Mouse (Mus musculus) mature B cell (primary cell): ENCODE results near the gene Gcg.

Source experiments
- in situ Hi-C: fragments of 300-500 bp; cut with MboI; formaldehyde crosslinking; loops from 2 replicates; pipeline ENCODE4 v1.14.3; 2019

Gene Gcg

DNA sequence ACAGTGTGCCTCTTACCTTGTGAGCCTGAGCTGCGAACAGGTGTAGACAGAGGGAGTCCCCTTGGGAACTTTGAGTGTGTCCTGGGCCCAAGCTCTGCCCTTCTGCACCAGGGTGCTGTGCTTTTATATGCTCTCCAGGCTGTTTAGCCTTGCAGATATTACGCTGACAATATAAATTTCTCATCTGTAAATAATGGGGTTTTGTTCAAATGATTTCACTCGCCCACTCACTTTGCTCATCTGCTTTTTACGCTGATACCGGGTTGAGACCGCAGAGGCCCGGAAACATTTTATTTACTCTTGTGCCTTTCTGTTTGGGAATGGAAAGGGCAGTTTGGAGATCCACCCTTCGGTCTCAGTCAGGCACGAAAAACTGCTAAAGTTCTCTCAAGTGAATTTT is at the start of gene Gcg:
TSS of gene Gcg (minus strand) at position 101 of the 400 bp plus-strand sequence.
- in situ Hi-C loops: no loop called here

DNA sequence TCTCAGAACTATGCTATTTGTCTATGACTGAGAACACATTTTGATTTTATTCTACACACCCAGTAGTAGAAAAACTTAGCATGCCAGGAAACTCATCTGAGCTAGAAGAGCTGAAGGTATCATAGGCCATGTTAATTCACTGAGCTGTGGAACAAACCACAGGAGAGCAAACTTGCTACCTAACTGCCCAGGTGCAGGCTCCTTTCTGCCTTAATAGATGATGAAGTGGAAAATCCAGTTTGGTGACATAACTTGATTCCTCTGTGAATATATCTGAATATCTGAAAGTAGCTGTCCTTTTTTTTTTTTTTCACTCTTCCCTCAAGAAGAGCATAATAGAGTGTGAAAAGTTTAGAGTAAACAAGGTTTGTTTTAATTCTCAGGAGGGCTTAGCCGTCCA is 47.6 kb upstream of the Gcg start:
- in situ Hi-C loops: no loop called here

DNA sequence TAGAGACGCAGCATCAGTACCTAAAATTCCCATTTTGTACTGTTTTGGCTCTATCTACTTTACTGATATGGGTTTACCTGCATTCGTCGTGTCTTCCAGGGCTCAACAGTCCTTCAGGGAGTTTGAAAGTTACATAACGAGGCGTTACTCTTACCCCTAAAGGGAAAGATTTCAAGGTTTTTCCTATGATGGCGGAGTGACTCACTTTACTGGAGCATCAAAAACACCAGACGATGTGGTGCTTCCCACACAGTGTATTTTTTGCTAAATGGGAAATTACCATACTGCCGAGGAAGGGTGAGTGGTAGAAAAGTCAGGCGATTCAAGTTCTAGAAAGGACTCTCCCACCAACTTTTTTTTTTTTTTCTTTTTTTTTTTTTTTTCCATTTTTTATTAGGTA is 42.9 kb upstream of the Gcg start:
- in situ Hi-C loops: no loop called here

DNA sequence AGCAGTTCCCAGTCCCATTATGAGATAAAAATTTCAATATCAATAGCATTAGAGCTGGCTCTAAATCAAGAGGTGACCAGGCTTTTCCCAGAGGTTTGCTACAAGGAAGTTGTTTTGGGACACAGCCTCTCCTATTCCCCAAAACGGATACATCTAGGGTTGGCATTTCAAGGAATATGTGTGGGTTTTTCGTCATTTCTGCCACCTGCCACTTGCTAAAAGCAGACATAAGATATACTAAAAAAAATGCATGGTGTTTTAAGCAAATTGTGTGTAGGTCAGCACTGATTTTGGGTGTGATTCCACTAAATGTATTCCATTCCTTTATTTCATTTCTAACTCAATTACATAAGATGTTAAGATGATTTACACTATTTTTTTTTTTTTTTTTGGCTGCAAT is 34.3 kb upstream of the Gcg start:
- in situ Hi-C loops: no loop called here

DNA sequence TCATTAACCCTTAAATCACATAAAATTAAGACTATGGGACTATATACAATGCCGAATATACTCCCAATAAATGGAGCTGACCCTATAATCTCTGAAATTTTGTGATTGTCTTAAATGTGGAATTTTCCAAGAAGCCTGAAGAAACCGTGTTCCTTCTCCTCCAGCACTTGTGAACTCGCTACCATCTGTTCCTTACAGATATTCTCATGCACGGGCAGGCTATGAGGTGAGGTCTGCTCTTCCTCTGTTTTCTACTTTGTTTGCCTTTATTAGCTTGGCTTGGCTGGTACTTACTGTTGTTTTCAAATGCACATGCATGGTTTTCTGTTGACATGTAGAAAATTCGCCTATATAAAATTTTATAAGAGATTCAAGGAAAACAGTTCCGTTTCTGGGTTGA is 31.0 kb upstream of the Gcg start:
- in situ Hi-C loops: no loop called here

DNA sequence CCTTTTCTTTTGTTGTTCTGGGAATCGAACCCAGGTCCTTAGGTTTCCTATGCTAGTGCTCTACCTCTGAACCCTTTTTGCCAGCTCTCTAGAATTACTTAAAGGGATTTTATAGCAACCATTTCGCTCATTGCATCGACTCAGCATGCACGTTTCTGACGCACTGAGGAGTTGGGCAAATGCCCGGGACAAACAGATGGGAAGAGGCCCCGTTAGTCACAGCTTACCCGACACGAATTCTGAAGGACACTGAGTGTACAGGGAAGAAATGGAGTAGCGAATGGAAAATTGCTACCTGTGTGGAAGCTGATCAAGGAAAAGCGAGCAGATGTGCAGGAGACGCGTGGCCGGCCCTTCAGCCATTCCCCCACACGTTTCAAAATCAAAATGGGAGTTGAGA is 30.0 kb upstream of the Gcg start:
- in situ Hi-C loops: no loop called here

DNA sequence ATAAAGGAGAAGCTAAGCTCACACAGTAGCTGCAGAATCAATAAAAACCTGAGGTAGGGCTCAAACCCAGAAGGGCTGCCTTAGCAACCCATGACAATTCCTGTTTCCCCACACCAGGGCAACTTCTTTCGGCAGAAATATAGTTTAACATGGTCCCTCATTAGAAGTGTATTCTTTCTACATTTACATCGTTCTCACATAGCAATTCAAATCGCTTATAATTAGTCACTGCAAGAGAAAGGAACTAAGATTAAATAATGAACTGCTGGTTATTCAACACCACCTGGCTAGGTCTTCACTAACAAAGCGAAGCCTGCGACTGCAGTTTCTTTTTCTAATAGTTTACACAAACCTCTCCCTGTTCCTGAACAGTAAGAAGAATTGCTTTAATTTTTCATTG is 23.7 kb upstream of the Gcg start:
- in situ Hi-C loops: no loop called here

DNA sequence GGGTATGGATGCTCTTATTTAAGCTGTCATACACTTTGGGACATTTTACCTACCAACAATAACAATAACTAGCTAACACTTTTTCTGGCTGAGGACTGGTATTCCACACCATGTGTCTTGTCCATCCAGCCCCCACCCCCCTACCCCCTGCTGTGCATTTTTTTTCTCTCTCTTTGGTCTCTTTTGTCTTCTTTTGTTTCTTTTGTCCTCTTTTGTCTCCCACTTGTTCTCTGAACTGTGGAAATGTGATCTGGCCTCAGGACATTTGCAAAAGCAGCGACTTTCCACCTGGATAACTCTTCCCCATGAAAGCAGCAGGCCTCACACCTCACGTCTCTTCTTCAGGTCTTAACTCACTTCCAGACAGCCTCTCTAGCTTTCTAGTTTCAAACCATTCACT is 23.0 kb upstream of the Gcg start:
- in situ Hi-C loops: no loop called here

DNA sequence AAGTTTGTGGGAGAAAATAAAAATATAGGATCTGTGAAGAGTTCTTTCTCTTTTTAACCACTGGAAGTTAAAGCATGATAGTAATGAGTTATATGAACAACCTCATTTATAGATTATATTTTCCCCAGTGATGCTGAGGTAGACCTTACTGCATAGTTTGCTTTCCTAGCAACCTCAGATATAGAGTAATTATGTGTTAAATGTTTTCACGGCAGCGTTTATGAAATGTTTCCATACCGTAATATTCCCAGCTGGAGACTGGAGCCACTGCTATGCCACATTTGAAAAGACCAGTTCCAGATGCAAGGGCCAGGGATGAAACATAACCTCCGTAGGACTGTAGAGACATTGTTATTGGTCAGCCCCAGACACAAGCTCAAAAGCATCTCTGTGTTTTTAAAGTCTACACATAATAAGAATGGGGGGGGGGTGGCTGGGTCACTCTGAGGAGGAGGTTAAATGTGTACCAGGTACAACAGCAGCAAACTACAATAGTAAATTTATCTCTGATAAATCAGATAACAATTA is 20.9 kb upstream of the Gcg start:
- in situ Hi-C loops: no loop called here

DNA sequence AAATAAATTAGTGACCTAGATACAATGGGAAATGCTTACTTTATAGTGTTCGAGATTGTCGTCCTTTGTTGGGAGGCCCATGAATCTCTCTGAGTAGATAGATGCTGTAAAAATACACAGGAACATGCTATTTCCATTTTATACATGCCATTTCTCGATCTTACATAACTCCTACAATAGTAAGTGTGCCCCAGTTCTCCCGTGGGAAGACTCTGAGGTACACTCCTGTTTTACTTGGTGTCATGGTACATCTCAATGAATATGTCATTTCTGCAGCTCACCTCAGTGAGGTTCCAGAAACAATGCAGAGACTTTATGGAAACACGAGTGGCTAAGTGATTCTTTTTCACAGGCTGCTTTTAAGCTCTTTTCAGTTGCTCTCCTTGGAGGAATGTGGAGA is 19.9 kb upstream of the Gcg start:
- in situ Hi-C loops: no loop called here

DNA sequence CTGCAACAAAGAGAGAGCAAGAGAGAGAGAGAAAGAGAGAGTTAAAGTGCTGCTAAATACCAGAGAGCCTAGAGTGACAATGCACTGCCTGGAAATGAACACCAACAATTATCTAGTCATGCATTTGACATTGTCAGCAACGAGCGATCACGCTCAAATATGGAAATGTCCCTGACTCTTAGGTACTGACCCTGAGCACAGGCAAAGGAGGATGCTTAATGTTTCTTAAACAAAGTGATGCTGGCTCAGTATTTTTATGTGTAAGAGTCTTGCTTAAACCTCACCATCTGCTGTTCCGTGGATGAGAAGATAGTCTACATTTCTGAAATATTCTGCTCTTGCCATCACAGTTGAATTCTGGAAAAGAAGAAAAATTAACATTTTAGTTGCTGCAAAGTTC is 19.1 kb upstream of the Gcg start:
- in situ Hi-C loops: no loop called here

DNA sequence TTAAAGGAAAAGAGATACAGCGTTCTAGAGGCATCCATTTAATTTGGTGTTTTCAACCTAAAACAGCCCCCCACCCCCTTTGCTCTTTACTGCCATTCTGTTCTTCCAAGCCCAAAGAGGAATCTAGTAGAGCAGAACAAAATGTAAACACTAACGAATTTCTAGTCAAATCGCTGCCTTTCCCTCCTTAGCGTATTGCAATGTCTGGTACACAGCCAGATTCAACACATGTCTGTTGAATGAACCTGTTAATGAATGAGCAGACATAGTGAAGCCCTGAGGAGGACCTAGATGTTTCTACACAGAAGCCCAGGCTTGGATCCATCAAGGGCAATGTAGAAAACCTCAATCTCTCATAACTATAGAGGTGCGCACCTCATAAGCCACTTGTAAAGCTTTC is 15.4 kb upstream of the Gcg start:
- in situ Hi-C loops: no loop called here

DNA sequence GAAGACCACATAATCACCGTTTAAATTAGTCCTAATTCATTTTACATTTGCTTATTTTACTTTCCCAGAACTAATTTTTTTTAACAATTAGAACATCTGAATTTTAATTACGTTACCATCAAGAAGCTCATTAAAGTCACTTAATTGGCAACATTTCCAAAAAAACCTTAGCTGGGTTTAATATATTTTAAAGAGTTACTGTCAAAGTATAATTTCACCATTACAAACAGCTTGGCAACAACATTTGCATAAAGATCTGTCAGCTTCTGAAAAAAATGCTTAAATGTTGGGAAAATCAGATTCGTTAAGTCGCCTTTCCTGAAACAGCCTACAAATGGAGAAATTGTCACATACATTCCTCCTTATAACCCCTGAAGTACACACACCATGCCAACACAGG is 14.6 kb upstream of the Gcg start:
- in situ Hi-C loops: no loop called here

DNA sequence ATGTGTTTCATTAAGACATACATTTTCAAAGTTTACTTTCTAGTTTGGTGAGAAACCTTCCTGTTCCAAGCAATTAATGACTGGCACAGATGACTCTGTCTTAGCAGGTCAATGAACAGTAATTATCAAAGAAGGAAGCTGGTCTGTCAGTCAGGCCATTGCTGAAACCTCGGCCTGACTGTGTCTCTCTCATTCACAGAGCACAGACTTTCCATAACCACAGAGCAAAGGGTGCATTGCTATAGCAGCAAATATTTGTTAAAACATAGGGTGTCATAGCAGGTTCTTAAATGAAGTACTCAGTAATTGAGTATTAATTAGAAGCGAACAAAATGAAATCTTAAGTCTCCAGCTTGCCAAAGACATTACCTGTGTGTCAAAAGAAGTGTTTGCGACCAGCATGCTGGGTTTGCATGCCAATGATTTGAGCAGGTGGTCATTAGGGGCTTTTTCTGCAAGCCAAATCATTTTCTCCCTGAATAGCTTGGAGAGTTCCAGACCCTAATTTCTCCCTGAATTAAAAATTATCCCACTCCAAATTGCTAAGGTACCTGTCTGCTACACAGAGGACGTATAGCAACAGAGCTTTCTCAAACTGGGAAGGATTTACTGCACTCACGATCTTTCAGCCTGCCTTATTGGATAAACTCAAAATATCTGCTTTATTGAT is 14.0 kb upstream of the Gcg start:
- in situ Hi-C loops: no loop called here

DNA sequence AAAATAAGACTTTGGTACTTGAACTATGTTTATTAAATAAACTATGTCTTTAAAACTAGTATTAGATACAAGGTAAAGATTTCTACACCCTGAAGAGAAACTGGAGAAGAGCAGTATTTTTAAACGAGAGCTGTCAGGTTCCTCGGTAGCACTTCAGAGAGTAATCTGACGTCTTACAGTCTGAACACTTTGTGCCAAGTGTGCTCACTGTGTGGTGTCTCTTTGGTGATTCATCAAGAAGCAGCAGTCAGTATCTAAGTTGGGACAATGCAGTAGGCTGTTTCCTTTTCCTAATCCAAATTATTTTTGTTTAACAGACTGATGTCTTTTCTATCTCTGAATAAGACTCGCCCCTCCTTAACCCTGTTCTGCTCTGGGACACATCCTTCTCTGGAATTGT is 12.0 kb upstream of the Gcg start:
- in situ Hi-C loops: no loop called here

DNA sequence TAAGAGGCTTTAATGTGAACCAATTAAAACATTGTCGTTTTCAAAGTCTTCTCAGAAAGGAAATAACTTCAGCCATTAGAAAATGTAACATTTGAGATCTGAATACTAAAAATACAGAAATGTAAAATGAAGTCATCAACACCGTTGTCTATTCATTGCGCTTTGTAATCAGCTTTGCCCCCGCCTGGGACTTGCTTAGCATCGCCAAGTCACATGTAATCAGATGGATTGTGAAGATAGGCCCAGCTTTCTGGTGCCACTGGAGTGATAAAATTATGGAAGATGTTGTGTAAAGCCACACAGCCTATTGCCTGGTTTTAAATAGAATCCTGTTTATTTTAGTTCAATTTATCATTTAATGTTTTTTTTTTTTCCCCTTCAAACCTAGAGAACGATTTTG is 6.4 kb upstream of the Gcg start:
- in situ Hi-C loops: no loop called here

DNA sequence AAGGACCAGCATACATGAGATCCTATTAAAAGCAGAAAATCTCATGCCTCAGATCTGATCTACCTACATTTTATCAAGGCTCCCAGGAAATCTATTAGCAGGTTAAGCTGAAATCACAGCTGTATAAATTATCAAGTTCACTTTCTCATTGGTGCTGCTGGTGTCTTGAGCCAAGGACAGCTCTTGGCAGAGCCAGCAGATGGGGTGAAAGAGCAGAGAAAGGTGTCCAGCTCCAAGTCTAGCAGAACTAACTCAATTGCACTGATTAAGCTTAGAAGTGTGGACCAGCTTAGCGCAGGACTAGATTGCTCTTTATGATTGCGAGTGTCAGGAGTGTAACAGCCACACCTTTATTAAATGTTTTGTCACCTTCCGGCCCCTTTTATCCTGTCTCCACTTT is 1.5 kb upstream of the Gcg start:
- in situ Hi-C loops: no loop called here

DNA sequence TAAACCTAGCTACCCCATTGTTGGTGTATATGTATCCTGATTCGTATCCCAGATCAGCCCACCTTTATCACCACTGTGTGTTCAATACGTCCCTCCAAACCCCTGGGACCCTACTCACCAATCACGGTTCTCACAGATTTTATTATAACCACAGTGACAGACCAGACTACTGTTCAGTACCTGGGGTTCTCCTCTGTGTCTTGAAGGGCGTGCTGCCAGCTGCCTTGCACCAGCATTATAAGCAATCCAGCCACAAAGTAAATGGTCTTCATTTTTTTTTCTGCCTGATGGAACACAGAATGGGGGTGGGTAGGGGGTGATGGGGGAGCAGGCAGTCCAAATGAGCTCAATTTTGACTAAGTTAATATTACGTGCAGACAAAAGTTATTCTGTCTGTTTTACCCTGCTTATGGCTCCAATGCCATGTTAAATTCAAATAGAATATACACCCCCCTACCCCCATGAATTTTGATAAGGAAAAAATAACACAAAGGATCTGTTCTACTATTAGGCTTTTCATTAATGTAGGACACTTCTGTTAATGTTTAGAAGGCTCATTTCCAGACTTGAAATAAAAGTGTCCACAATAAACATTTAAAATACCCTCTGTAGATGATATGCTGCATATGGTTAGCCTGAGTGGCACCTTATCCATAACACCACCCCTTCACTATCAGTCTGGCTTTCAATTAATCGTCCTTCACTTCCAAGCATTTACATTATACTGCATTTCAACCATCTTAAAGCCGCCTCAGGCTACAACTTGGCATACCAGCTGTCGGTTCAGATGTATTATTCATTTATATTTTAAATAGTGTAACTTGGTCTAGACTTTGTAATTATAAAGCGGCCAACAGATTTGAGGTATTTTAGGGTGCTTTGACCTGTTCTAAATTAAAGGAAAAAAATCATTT is 2.9 kb downstream of the Gcg start:
- in situ Hi-C loops: no loop called here

DNA sequence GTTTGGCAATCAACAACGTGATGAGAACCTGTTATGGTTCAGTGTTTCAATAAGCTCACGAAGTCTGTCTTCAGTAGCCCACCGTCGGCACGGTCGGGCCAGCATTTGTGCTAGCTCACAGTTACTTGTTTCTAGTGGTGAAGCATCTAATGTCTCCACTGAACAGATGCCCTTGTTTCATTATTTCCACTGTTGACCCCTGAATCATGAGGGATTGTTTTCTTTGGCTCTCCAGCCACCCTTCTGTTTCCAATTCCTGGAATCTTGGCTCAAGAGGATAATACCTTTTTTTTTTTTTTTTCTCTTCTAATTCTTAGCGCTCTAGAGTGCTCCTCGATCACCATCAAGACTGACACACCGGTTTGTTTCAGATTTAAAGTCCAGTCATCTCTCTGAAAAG is 13.9 kb downstream of the Gcg start:
- in situ Hi-C loops: loop anchor here (25.0 kb wide), 1 partner anchor 657 kb away; the partner anchor contains the start of gene Tbr1

DNA sequence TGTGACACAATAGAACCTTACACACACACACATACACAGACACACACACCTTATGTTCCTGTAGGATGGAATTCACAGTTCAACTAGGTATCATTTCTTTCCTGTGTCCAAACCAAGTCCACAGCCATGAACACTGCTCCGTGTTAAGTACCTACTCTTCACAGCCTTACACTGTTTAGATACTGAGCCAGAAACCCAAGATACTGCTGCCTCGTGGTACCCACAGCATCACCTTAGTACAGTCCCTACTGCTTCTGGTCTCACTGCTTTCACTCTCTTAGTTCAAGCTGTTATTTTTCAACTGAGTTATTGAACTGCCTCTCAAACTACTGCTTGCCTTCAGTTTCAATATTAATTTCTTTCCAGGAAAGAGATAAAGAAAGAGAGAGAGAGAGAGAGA is 20.2 kb downstream of the Gcg start:
- in situ Hi-C loops: loop anchor here (25.0 kb wide), 1 partner anchor 651 kb away; the partner anchor contains the start of gene Tbr1

DNA sequence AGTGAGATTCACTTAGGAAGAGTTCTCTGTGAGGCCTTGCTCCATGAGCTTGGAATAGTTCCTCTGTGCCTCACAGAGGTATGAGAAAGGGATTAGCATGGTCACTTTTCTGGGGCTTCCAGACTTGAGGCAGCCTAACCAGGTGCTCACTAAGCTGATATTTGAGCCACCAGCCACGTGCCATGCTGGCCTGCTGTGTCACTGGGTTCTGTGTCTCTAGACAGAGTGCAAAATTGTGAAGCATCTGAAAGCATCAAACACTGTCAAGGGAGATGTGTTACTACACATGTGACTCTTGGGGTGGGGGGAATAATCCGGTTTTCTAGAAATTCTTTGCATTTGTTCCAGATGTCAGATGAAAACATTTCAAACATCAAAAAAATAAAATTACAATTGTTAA is 21.3 kb downstream of the Gcg start:
- in situ Hi-C loops: loop anchor here (25.0 kb wide), 1 partner anchor 650 kb away; the partner anchor contains the start of gene Tbr1

DNA sequence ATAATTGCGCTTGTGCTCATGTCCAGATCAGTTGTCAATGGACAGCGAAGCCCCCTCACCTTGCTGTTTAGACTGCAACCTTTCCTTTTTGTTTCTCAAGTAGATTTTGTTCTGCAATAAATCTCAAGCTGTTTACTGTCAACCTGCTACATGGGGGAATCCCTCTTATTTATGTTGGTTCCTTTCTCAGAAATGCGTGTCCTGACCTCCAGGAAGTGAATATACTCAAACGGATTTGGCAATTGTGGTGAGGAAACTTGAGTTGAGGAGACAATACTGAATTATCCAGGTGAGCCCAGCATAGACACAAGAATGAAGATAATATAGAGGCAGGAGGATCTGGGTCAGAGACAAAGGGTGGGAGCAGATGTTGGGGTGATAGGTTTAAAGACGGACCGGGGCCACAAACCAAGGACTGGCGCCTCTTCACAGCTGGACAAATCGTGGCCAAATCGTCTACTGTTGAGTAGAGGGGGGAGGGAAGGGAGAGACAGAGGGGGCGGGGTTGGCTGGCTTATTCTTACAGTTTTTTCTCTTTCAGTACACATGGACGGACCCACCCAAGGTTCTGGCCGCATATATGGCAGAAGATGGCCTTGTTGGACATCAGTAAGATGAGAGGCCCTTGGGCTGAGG is 22.5 kb downstream of the Gcg start:
- in situ Hi-C loops: loop anchor here (25.0 kb wide), 1 partner anchor 649 kb away; the partner anchor contains the start of gene Tbr1
